Mouse (Mus musculus) ES-E14 (cell line): ENCODE results near the gene 2810021J22Rik.

Experiments used
- CHD2 ChIP-seq: IDR thresholded peaks from 2 replicates; pipeline ENCODE4 v1.6.1; 2014; ENCODE audit warnings: mild to moderate bottlenecking, low read depth, low read length, inconsistent platforms
- HCFC1 ChIP-seq: IDR thresholded peaks from 2 replicates; pipeline ENCODE4 v1.6.1; 2012; ENCODE audit warnings: low read length, inconsistent platforms, borderline replicate concordance; ENCODE audit not compliant: insufficient read depth
- MAFK ChIP-seq: IDR thresholded peaks from 2 replicates; pipeline ENCODE4 v1.6.1; 2014; ENCODE audit warnings: mild to moderate bottlenecking, low read depth, low read length, inconsistent platforms; ENCODE audit not compliant: insufficient read depth
- ZC3H11A ChIP-seq: IDR thresholded peaks from 2 replicates; pipeline ENCODE4 v1.6.1; 2012; ENCODE audit warnings: low read depth, mild to moderate bottlenecking, inconsistent platforms, low read length, borderline replicate concordance
- ZNF384 ChIP-seq: IDR thresholded peaks from 2 replicates; pipeline ENCODE4 v1.6.1; 2012; ENCODE audit warnings: low read depth, low read length, inconsistent platforms

DNA sequence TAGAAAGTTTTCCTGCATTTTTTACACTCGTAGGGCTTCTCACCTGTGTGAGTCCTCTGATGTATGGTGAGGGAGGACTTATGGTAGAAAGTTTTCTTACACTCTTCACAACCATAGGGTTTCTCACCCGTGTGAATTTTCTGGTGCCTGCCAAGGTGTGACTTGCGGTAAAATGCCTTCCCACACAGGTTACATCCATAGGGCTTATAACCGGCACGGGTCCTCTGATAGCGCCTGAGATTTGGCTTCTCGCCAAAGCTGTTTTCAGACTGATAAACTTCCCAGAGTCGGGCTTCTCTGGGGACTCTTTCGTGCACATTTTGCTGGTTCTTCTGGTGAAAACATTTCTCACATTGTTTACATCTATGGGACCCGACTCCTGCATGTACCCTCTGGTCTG lies 23.5 kb downstream of the 2810021J22Rik start:
- no peak for TF ChIP-seq ZNF384
- TF ChIP-seq MAFK, result no peak
- no peak for TF ChIP-seq CHD2
- no peak for TF ChIP-seq HCFC1
- TF ChIP-seq ZC3H11A, result no peak
